Mouse (Mus musculus) c-Kit-positive CD71-negative TER-119-negative erythroid progenitor cells, embryonic 14.5 days (primary cell): ENCODE measurements around the gene Foxp1.

Experiments used
- DNase-seq: peaks from one replicate; pipeline ENCODE4 v3.0.0-alpha.2; 2013; ENCODE audit warnings: low read depth

The Foxp1 gene

GRCm38 (mm10) chr6:99206437-99206870 lies 316.1 kb downstream of the Foxp1 start:
- DNase-seq, result no peak

- DNase-seq, result no peak
Measured at GRCm38 (mm10) chr6:99205587-99206436, 316.7 kb downstream of the Foxp1 start.

GRCm38 (mm10) chr6:99204780-99205586 lies 317.5 kb downstream of the Foxp1 start:
- DNase-seq, result no peak

- no peak for DNase-seq
Measured at GRCm38 (mm10) chr6:99204052-99204779, 318.3 kb downstream of the Foxp1 start.

GRCm38 (mm10) chr6:99203231-99203630 lies 319.3 kb downstream of the Foxp1 start:
- DNase-seq, result no peak

- DNase-seq, result no peak
Measured at GRCm38 (mm10) chr6:99202781-99203180, 319.7 kb downstream of the Foxp1 start.

- no peak for DNase-seq
Measured at GRCm38 (mm10) chr6:99201271-99201705, 321.2 kb downstream of the Foxp1 start.

GRCm38 (mm10) chr6:99200656-99201055 lies 321.9 kb downstream of the Foxp1 start:
- no peak for DNase-seq

GRCm38 (mm10) chr6:99199277-99199676 lies 323.2 kb downstream of the Foxp1 start:
- DNase-seq, result no peak

- DNase-seq, result no peak
Measured at GRCm38 (mm10) chr6:99193697-99194096, 328.8 kb downstream of the Foxp1 start.

- DNase-seq, result no peak
Measured at GRCm38 (mm10) chr6:99191636-99192137, 330.8 kb downstream of the Foxp1 start.

GRCm38 (mm10) chr6:99191041-99191635 lies 331.4 kb downstream of the Foxp1 start:
- no peak for DNase-seq

GRCm38 (mm10) chr6:99189967-99190366 lies 332.6 kb downstream of the Foxp1 start:
- DNase-seq, result no peak

GRCm38 (mm10) chr6:99188366-99189216 lies 333.9 kb downstream of the Foxp1 start:
- no peak for DNase-seq

- no peak for DNase-seq
Measured at GRCm38 (mm10) chr6:99187914-99188313, 334.6 kb downstream of the Foxp1 start.

GRCm38 (mm10) chr6:99187415-99187814 lies 335.1 kb downstream of the Foxp1 start:
- DNase-seq, result no peak

- DNase-seq, result no peak
Measured at GRCm38 (mm10) chr6:99186569-99186968, 336.0 kb downstream of the Foxp1 start.

- no peak for DNase-seq
Measured at GRCm38 (mm10) chr6:99185797-99186196, 336.7 kb downstream of the Foxp1 start.

- DNase-seq, result no peak
Measured at GRCm38 (mm10) chr6:99184051-99184450, 338.5 kb downstream of the Foxp1 start.

GRCm38 (mm10) chr6:99182777-99183176 lies 339.7 kb downstream of the Foxp1 start:
- DNase-seq, result no peak

GRCm38 (mm10) chr6:99176216-99176615 lies 346.3 kb downstream of the Foxp1 start:
- no peak for DNase-seq
